Mouse (Mus musculus) heart, embryonic 14.5 days (tissue): ENCODE results near the gene 6330409D20Rik. TPM values are rescaled to one million over a fixed set of nuclear protein-coding genes. Genes with fewer than 3 reads are reported as not detected.
A peak's percentile ranks its signal among the peaks of the same experiment; 100 is the strongest.

Experiments
- ATAC-seq: fragments of 200-750 bp; cut with Nextera tagmentation; 2 replicates; pipeline ENCODE4 v1.8.0; 2017; ENCODE audit warnings: low read depth, moderate TSS enrichment; ENCODE audit not compliant: insufficient number of reproducible peaks, insufficient read depth, low FRiP score
- H3K27ac ChIP-seq, 2 experiments: fragments of 200-500 bp in 1 of 2; fragments of 300-500 bp in 1 of 2; sonication (generic) in 1 of 2; replicated peaks in 1 of 2; 2 replicates each; pipeline ENCODE4 v1.5.1; 2012 to 2014; ENCODE audit warnings: low read depth in 2 of 2, low read length in 2 of 2, control low read depth in 1 of 2, mild to moderate bottlenecking in 1 of 2, mixed read lengths in 1 of 2; ENCODE audit not compliant: control insufficient read depth in 1 of 2, insufficient read depth in 1 of 2
- H3K27me3 ChIP-seq: fragments of 300-500 bp; sonication (generic); 2 replicates; pipeline ENCODE4 v1.6.1; 2014; ENCODE audit warnings: mild to moderate bottlenecking, low read length, control low read depth; ENCODE audit not compliant: control insufficient read depth, insufficient read depth
- H3K36me3 ChIP-seq: fragments of 300-500 bp; sonication (generic); 2 replicates; pipeline ENCODE4 v1.6.1; 2014; ENCODE audit warnings: mild to moderate bottlenecking, control low read depth, low read length, mixed read lengths; ENCODE audit not compliant: control insufficient read depth, insufficient read depth
- H3K4me1 ChIP-seq, 2 experiments: fragments of 200-500 bp in 1 of 2; fragments of 300-500 bp in 1 of 2; sonication (generic) in 1 of 2; 2 replicates each; pipeline ENCODE4 v1.6.1; 2012 to 2014; ENCODE audit warnings: low read length in 2 of 2, control low read depth in 1 of 2, mixed read lengths in 1 of 2; ENCODE audit not compliant: control insufficient read depth in 2 of 2, insufficient read depth in 2 of 2
- H3K4me2 ChIP-seq: fragments of 300-500 bp; sonication (generic); 2 replicates; pipeline ENCODE4 v1.6.1; 2014; ENCODE audit warnings: mild to moderate bottlenecking, low read length
- H3K4me3 ChIP-seq, 2 experiments: fragments of 200-500 bp in 1 of 2; fragments of 300-500 bp in 1 of 2; sonication (generic) in 1 of 2; 2 replicates each; pipeline ENCODE4 v1.5.1; 2012 to 2014; ENCODE audit warnings: low read length in 2 of 2, mild to moderate bottlenecking in 2 of 2, control low read depth in 1 of 2, low read depth in 1 of 2, moderate library complexity in 1 of 2; ENCODE audit not compliant: control insufficient read depth in 1 of 2, insufficient read depth in 1 of 2
- H3K9ac ChIP-seq: fragments of 300-500 bp; sonication (generic); 2 replicates; pipeline ENCODE4 v1.6.1; 2014; ENCODE audit warnings: mild to moderate bottlenecking, low read length
- H3K9me3 ChIP-seq: fragments of 300-500 bp; sonication (generic); 2 replicates; pipeline ENCODE4 v1.6.1; 2016; ENCODE audit warnings: low read length, control low read depth; ENCODE audit not compliant: control insufficient read depth
- WGBS: fragments of 180-500 bp; shearing (Covaris S2); extraction: QIAGEN DNeasy Blood & Tissue Kit; methylation state at CpG from one replicate; pipeline ENCODE4 v1.1.7; 2014; 5-methylcytosine and 5-hydroxymethylcytosine counted together
- polyA plus RNA-seq: library from polyadenylated mRNA; unstranded; fragments of >200 nt; fragmentation: Nextera tagmentation; extraction: Ambion mirVana; gene quantifications from 2 replicates; pipeline ENCODE4 v1.2.1, GENCODE M21; 2014

Gene 6330409D20Rik
- polyA plus RNA-seq, 1 experiment from 2014 or later = 0.68 TPM

DNA sequence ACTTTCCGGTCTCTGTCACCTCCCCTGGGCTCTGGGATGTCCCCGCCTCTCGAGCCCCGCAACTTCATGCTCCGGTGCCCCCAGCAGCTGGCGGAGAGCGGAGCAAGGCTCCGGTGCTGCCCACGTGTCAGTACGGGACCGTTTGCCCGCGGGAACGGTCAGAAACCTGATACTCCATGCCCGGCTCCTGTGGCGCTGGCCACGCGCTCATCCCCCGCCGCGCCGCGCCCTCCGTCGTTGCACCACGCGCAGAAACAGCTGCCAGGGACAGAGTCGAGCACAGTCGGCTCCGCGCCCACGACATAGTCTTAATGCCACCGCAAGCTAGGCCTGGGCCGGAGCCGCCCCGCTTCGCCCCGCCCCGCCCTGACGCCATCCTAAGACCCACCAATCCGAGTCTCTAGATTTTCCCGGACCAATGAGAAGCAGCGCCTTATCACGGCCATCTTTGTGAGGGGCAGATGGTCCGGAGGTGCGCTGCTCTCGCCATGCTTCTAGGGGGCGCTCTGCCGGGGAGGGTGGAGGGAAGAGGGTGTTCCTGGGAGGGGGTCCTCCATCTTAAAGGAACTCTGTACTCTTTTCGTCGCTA lies 46.9 kb downstream of the 6330409D20Rik start:
- Histone ChIP-seq H3K27ac (peak overlapping the region; percentile 61 to 67), H3K4me2 (peak overlapping the region; percentile 96), H3K4me3 (peak overlapping the region; percentile 78 to 88), H3K9ac (peak overlapping the region; percentile 95), H3K36me3 (no peaks in the 10 kb centered on the region), H3K9me3 (no peaks in the 10 kb centered on the region), H3K4me1 (peaks cover 10 to 18% of the 10 kb centered on the region in 2 experiments), H3K27me3 (no peaks in the 10 kb centered on the region)
- WGBS = under 1% methylated on average over 51 of the region's 51 CpGs
- ATAC-seq = peak; percentile 95

GRCm38 (mm10) chr2:32693282-32693681 lies 47.5 kb downstream of the 6330409D20Rik start:
- H3K27me3 ChIP-seq = no peaks in the 10 kb centered on the region
- peak overlapping the region; percentile 95 for H3K9ac ChIP-seq
- peak overlapping the region; percentile 78 to 88 for H3K4me3 ChIP-seq
- peak overlapping the region in 1 of 2 experiments; percentile 67; a peak in 2 of 4 replicates for H3K27ac ChIP-seq
- peak overlapping the region; percentile 96 for H3K4me2 ChIP-seq
- H3K36me3 ChIP-seq = no peaks in the 10 kb centered on the region
- H3K9me3 ChIP-seq = no peaks in the 10 kb centered on the region
- ATAC-seq = no peak
- 18% methylated on average over 7 of the region's 7 CpGs for WGBS
- H3K4me1 ChIP-seq = peaks cover 10 to 18% of the 10 kb centered on the region in 2 experiments

DNA sequence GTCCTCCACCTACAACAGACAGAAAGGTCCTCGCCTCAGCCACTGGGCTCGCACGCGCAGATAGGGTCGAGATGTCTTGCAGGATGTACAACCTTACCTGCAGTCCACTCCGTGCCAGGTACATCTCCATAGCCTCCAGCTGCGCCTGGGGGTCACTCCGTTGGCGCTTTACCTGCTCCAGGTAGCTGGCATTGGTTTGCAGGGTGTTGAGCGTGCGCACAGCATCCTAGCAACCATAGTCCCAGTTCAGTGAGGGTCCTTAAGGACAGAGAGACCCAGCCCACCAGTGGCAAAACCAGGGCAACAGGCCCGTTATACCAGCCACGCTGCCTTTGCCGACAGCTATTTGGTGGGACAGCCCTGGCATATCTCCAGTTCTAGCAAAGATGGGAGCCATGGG lies 48.3 kb downstream of the 6330409D20Rik start:
- no peak overlapping the region for H3K27ac ChIP-seq
- ATAC-seq = no peak
- peaks cover 6% of the 10 kb centered on the region for H3K36me3 ChIP-seq
- 96% methylated on average over 14 of the region's 14 CpGs for WGBS
- H3K4me3 ChIP-seq = no peak overlapping the region
- no peaks in the 10 kb centered on the region for H3K27me3 ChIP-seq
- H3K9ac ChIP-seq = no peak overlapping the region
- H3K4me1 ChIP-seq = peaks cover 10 to 18% of the 10 kb centered on the region in 2 experiments
- H3K9me3 ChIP-seq = no peaks in the 10 kb centered on the region
- peak overlapping the region; percentile 96 for H3K4me2 ChIP-seq

DNA sequence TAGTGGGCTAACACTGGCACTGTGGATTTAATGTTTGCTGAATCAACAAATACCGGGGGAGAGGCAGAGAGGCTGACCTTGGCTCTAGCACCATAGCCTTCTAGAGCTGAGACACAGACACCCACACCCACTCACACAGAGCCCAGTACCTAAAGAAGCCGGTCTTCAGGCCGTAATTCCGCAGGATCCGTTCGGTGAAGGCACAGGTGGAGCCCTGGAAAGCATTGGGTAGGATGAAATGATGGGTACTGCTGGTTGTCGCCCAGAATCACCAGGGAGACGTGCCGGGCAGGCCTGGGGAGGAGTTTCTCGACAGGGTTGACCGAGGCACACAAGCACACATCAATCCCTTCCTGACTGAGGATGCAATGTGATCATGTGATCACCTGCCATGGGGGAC lies 49.8 kb downstream of the 6330409D20Rik start:
- no peak overlapping the region for H3K4me3 ChIP-seq
- H3K27ac ChIP-seq = no peak overlapping the region
- no peaks in the 10 kb centered on the region for H3K27me3 ChIP-seq
- ATAC-seq = no peak
- peaks cover 19% of the 10 kb centered on the region for H3K36me3 ChIP-seq
- no peak overlapping the region for H3K4me2 ChIP-seq
- H3K9me3 ChIP-seq = no peaks in the 10 kb centered on the region
- 83% methylated on average over 11 of the region's 11 CpGs for WGBS
- H3K9ac ChIP-seq = no peak overlapping the region
- H3K4me1 ChIP-seq = peaks cover 10 to 18% of the 10 kb centered on the region in 2 experiments

DNA sequence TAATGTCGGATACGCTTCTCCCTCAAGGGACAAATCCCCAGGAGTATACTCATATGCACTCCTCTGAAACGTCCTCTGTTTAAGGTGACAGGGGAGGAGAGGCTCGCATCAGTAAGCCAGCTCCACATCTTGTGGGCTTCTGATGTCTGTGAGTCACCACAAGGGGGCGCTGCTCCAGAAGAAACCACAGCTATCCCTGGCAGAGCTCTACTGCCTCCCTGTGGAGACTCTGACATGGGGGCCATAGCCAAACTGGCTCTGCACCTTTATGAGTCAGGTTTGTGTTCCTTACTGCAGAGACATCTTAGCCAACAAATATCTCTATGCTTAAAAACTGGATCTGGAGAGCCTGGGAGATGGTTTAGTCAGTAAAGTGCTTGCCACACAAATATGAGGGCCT lies 51.4 kb downstream of the 6330409D20Rik start:
- Histone ChIP-seq H3K9ac (no peak overlapping the region; the same call in 1 of the 2 replicates), H3K27ac (no peak overlapping the region), H3K4me3 (no peak overlapping the region), H3K27me3 (no peaks in the 10 kb centered on the region), H3K4me2 (no peak overlapping the region), H3K4me1 (peaks cover 8 to 16% of the 10 kb centered on the region in 2 experiments), H3K36me3 (peaks cover 35% of the 10 kb centered on the region), H3K9me3 (no peaks in the 10 kb centered on the region)
- no peak for ATAC-seq
- 16% methylated on average over 5 of the region's 5 CpGs for WGBS

GRCm38 (mm10) chr2:32687562-32687961 lies 53.3 kb downstream of the 6330409D20Rik start:
- Histone ChIP-seq H3K4me3 (no peak overlapping the region), H3K9ac (no peak overlapping the region), H3K4me2 (no peak overlapping the region), H3K27ac (no peak overlapping the region), H3K9me3 (no peaks in the 10 kb centered on the region), H3K27me3 (no peaks in the 10 kb centered on the region), H3K4me1 (peaks cover 2 to 5% of the 10 kb centered on the region in 2 experiments; a peak in 3 of 4 replicates), H3K36me3 (peaks cover 54% of the 10 kb centered on the region)
- ATAC-seq = no peak
- whole genome bisulfite sequencing = 91% methylated on average over 8 of the region's 8 CpGs

DNA sequence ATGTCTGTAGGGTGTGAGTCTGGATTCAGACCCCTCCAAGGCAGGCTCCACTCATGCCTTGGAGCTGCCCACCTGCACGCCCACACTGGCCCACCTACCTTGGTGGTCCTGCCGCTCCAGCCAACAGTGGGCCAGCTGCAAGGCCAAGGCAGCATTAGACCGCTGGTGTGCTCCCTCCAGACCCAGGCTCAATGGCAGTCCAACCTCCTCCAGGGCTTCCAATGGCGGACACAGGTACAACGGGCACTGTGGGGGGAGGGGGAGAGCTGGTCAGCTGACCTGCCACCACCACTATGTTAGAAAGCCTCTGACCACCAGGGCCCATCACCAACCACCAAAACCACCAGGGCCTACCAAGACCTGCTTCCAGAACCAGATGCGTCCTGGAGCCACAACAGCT lies 54.2 kb downstream of the 6330409D20Rik start:
- Histone ChIP-seq H3K4me2 (no peak overlapping the region), H3K9me3 (no peaks in the 10 kb centered on the region), H3K27ac (no peak overlapping the region), H3K4me3 (no peak overlapping the region), H3K4me1 (peaks cover 0 to 5% of the 10 kb centered on the region in 2 experiments; a peak in 1 of 4 replicates), H3K9ac (no peak overlapping the region), H3K27me3 (no peaks in the 10 kb centered on the region), H3K36me3 (peaks cover 63% of the 10 kb centered on the region)
- ATAC-seq = no peak
- WGBS = 87% methylated on average over 6 of the region's 6 CpGs

DNA sequence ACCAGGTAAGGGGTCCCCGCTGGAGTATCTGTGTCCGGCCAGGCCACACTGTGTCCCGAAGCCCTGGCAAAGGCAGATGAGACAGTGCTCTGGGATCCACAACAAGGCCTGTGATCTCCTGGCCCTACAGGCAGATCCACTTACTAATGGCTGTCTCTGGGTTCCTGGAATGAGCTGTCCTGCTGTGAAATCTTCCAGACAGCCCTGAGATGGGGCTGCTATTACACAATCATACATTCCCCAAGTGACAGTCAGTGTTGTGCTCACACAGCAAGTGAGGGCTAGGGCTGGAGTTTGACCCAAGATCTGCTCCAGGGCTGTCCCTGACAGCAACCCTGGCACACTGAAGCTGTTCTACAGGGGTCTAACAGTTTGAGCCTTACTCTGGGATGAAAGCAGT lies 55.0 kb downstream of the 6330409D20Rik start:
- peaks cover 72% of the 10 kb centered on the region for H3K36me3 ChIP-seq
- H3K27ac ChIP-seq = no peak overlapping the region
- H3K4me2 ChIP-seq = no peak overlapping the region
- H3K9me3 ChIP-seq = no peaks in the 10 kb centered on the region
- H3K4me1 ChIP-seq = peaks cover 0 to 6% of the 10 kb centered on the region in 2 experiments; a peak in 1 of 4 replicates
- no peaks in the 10 kb centered on the region for H3K27me3 ChIP-seq
- 82% methylated on average over 3 of the region's 3 CpGs for WGBS
- no peak overlapping the region for H3K4me3 ChIP-seq
- H3K9ac ChIP-seq = no peak overlapping the region
- no peak for ATAC-seq
